Mouse (Mus musculus) CH12F3 (cell line): ENCODE measurements at regions not wholly inside any gene's neighbourhood (a gene's known extent, or its start where the extent isn't known, plus 50 kb on each side); places are given as distances from the start of the nearest gene placed in this dataset.

ENCODE experiments used
- in situ Hi-C: fragments of 300-500 bp; cut with MboI; formaldehyde crosslinking; loops from 2 replicates; pipeline ENCODE4 v1.14.3; 2020; ENCODE audit warnings: low sequenced_read_pairs

GRCm38 (mm10) chr14:101269048-101269789, 69.1 kb upstream of the Prr30 start:
- in situ Hi-C loops = no loop called here

GRCm38 (mm10) chr14:101267536-101267935, 67.4 kb upstream of the Prr30 start:
- in situ Hi-C loops = no loop called here
